Mouse (Mus musculus): ENCODE measurements around the gene Fam161b. TPM values are rescaled to one million over a fixed set of nuclear protein-coding genes. Genes with fewer than 3 reads are reported as not detected.

The Fam161b gene
- total RNA-seq, 2 experiments from 2014 or later = 11.8 to 12.3 TPM

Other genes starting within 250 kb of the Fam161b start
- gene Dnal1, start 247.5 kb downstream of the Fam161b start, total RNA-seq (2021) = 10 to 100 TPM; 61.8 to 73.1 TPM
- gene Pnma1, start 213.3 kb downstream of the Fam161b start, total RNA-seq (2021) = 10 to 100 TPM; 11.0 to 11.1 TPM
- gene Elmsan1, start 143.0 kb downstream of the Fam161b start, total RNA-seq (2021) = 10 to 100 TPM; 12.9 to 14.9 TPM
- gene Ptgr2, start 76.6 kb downstream of the Fam161b start, total RNA-seq (2021) = 10 to 100 TPM; 19.1 to 20.5 TPM
- 10 to 100 TPM; 46.4 to 56.3 TPM for gene Zfp410, start 45.0 kb downstream of the Fam161b start, total RNA-seq (2021)
- gene Coq6, start 176 bp downstream of the Fam161b start, total RNA-seq (2021) = 10 to 100 TPM; 23.9 to 28.0 TPM
- 10 to 100 TPM; 15.8 to 17.0 TPM for gene Entpd5, start 47.2 kb upstream of the Fam161b start, total RNA-seq (2021)
- gene Bbof1, start 47.2 kb upstream of the Fam161b start, total RNA-seq (2021) = 1 to 10 TPM; 6.1 to 8.7 TPM
- gene Rnf113a2, start 55.4 kb upstream of the Fam161b start, total RNA-seq (2021) = 10 to 100 TPM; 11.3 TPM
- 10 to 100 TPM; 25.9 to 26.2 TPM for gene Aldh6a1, start 89.2 kb upstream of the Fam161b start, total RNA-seq (2021)
- gene Lin52, start 89.6 kb upstream of the Fam161b start, total RNA-seq (2021) = 10 to 100 TPM; 12.7 to 15.0 TPM
- gene Vsx2, start 207.9 kb upstream of the Fam161b start, total RNA-seq (2021) = not detected